Mouse (Mus musculus): ENCODE measurements around the gene Klri2.
"Not testable (repeated sequence)": the region's sequence is repeated elsewhere in the genome, so short reads cannot be mapped to it uniquely, and the experiment has no call there.

GRCm38 (mm10) chr6:129691436-129691835 is 48.8 kb downstream of the Klri2 start:
- not testable (repeated sequence) for TF ChIP-seq CTCF (IDR thresholded peaks at IDR 0.05; ENCODE audit: low read depth, low read length); POLR2A (IDR thresholded peaks at IDR 0.05; ENCODE audit: borderline replicate concordance, low read depth, low read length)
